Mouse (Mus musculus) myocyte (in vitro differentiated cells): ENCODE results near the gene Dtx3.

ENCODE experiments used
- E2F4 ChIP-seq: IDR thresholded peaks from one replicate; pipeline ENCODE4 v1.6.1; 2011; ENCODE audit warnings: mild to moderate bottlenecking, control low read depth, moderate library complexity; ENCODE audit not compliant: insufficient read depth
- MAX ChIP-seq: IDR thresholded peaks from one replicate; pipeline ENCODE4 v1.6.1; 2011; ENCODE audit warnings: low read depth, mild to moderate bottlenecking, control low read depth
- MYOG ChIP-seq, 3 experiments: IDR thresholded peaks; one replicate each; pipeline ENCODE4 v1.6.1; 2011; ENCODE audit warnings: control low read depth in 2 of 3, low read depth in 2 of 3, mild to moderate bottlenecking in 2 of 3; ENCODE audit not compliant: insufficient read length in 2 of 3, control insufficient read depth in 1 of 3, insufficient read depth in 1 of 3
- POLR2A ChIP-seq: IDR thresholded peaks from one replicate; pipeline ENCODE4 v1.6.1; 2011; ENCODE audit warnings: low read depth, mild to moderate bottlenecking, control low read depth, moderate library complexity; ENCODE audit not compliant: insufficient read length
- POLR2AphosphoS2 ChIP-seq: IDR thresholded peaks from one replicate; pipeline ENCODE4 v1.6.1; 2011; ENCODE audit warnings: low read depth, control low read depth; ENCODE audit not compliant: insufficient read length
- REST ChIP-seq: IDR thresholded peaks from one replicate; pipeline ENCODE4 v1.6.1; 2011; ENCODE audit warnings: mild to moderate bottlenecking, control low read depth, moderate library complexity; ENCODE audit not compliant: insufficient read depth, insufficient read length
- TCF12 ChIP-seq: IDR thresholded peaks from one replicate; pipeline ENCODE4 v1.6.1; 2011; ENCODE audit warnings: mild to moderate bottlenecking, control low read depth; ENCODE audit not compliant: poor library complexity, insufficient read depth, severe bottlenecking
- USF1 ChIP-seq: IDR thresholded peaks from one replicate; pipeline ENCODE4 v1.6.1; 2011; ENCODE audit warnings: low read depth, mild to moderate bottlenecking, control low read depth, moderate library complexity

- TF ChIP-seq POLR2A (peak; percentile 62), USF1 (peak; percentile 76), MYOG (IDR thresholded peaks at IDR 0.05; ENCODE audit: control insufficient read depth in 1 of 3, insufficient read depth in 1 of 3, insufficient read length in 2 of 3, low read depth in 2 of 3) (no peak), POLR2AphosphoS2 (no peak), REST (no peak), TCF12 (no peak), E2F4 (no peak), MAX (no peak)
These were observed at the start of gene Dtx3 for GRCm38 (mm10) chr10:127195328-127196129.
